Mouse (Mus musculus): Measurements from ENCODE around the gene Drd5.

The Drd5 gene

GRCm38 (mm10) chr5:38350351-38350929, 31.3 kb downstream of the Drd5 start:
- in situ Hi-C loops (cut with MboI, MseI): no loop called here

- in situ Hi-C loops (cut with MboI, MseI): no loop called here
Measured at GRCm38 (mm10) chr5:38356927-38357326, 37.8 kb downstream of the Drd5 start.

DNA sequence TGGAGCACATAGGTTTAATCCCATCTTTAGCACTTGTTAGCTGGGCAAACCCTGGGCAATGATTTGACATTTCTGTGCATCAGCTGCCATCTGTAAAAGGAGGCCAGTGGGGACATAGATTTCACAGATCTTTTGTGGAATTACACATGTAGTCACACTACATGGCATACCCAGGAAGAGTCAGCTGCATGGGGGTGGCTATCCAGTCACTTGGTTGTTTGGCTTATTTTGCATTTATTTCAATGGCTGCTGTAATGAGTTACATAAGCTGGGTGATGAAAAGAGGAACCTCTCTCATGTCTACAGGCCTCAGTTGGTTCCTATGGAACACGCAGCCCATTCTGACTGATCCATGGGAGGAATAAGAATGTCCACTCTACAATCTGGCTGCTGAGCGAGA, 40.5 kb downstream of the Drd5 start:
- in situ Hi-C loops (cut with MboI, MseI): no loop called here

- in situ Hi-C loops (cut with MboI, MseI): no loop called here
Measured at GRCm38 (mm10) chr5:38364396-38364795, 45.2 kb downstream of the Drd5 start.

- in situ Hi-C loops (cut with MboI, MseI): no loop called here
Measured at GRCm38 (mm10) chr5:38365521-38365920, 46.4 kb downstream of the Drd5 start.

DNA sequence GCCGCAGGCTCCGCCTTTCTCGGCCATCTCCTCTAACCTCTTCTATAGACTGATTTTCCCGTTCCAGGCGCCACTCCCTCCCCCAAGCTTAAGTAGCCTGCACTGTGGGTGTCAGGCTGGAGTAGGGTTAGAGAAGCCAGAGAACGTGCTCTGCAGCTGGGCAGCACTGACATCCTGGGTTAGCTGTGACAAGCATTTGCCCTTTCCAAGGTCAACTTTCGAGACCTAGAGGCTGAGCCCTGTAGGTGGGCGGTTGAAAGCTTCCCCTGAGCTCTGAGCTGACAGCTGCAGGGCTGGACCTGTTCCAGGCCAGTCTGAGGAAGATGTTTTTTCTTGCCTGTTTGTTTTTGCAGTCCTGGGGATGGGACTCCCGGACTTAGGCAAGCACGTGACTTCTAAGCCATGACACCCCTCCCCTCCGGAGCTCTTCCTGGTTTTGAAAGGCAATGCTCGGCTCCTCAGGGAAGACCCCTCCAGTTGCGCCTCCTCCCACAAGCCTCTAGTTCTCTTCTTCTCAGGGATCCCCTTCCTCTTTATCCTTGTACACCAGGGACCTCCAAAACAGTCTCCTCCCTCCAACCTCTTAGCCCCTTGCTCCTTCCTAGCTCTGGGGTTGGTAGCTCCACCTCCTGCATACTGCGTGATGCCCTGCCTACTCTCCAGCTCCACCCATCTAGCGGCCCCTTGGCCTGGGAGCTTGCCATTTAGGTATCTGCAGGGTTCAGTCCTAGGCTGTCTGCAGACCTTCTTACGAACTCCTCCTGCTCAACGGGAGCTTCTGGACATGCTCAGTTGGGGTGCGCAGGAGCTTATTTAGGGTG, 47.7 kb downstream of the Drd5 start:
- in situ Hi-C loops (cut with MboI, MseI): no loop called here

DNA sequence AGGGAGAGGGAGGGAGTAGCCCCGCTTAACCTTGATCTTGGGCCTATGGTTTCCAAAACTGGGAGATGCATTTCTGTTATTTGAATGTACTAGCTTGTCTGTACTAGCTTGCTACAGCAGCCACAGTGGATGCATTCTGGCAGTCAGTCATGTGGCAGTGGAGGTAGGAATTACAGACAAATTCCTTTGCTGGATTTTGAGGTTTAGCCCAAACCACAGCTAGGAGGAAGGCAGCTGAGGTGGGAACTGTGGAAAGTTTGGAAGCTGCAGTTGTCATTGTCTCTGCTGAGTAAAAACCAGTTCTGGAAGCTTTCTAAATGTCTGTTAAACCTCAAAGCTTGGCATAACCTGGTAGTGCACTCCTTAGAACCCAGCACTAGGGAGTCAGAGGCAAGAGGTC, 52.1 kb downstream of the Drd5 start:
- in situ Hi-C loops (cut with MboI, MseI): no loop called here
